Mouse (Mus musculus) CD4-positive, CD25-positive, alpha-beta regulatory T cell, adult 4 months (primary cell): ENCODE data around the gene Smyd2. TPM values are rescaled to one million over a fixed set of nuclear protein-coding genes. Genes with fewer than 3 reads are reported as not detected.
A peak's percentile ranks its signal among the peaks of the same experiment; 100 is the strongest.

Source experiments
- ATAC-seq: one replicate; pipeline ENCODE4 v1.8.0; 2017
- polyA plus RNA-seq, 2 experiments: library from polyadenylated mRNA; unstranded; fragments of 100-300 nt; shearing (Covaris generic); gene quantifications; one replicate each; pipeline ENCODE4 v1.2.1; 2017

The Smyd2 gene
- polyA plus RNA-seq, 2 experiments from 2014 or later = 6.7 to 8.9 TPM

- ATAC-seq = no peak
These were observed 5.0 kb downstream of the Smyd2 start for GRCm38 (mm10) chr1:189917126-189917500.

GRCm38 (mm10) chr1:189916422-189917125 is 5.6 kb downstream of the Smyd2 start:
- no peak for ATAC-seq

- ATAC-seq = no peak
These were observed 8.9 kb downstream of the Smyd2 start for GRCm38 (mm10) chr1:189913093-189913760.

- ATAC-seq = no peak
These were observed 11.3 kb downstream of the Smyd2 start for GRCm38 (mm10) chr1:189910685-189911345.

GRCm38 (mm10) chr1:189903169-189903568 is 19.0 kb downstream of the Smyd2 start:
- no peak for ATAC-seq

- ATAC-seq = no peak
These were observed 19.8 kb downstream of the Smyd2 start for GRCm38 (mm10) chr1:189902413-189902812.

GRCm38 (mm10) chr1:189899526-189899925 is 22.6 kb downstream of the Smyd2 start:
- no peak for ATAC-seq

GRCm38 (mm10) chr1:189898708-189899107 is 23.5 kb downstream of the Smyd2 start:
- ATAC-seq = no peak

GRCm38 (mm10) chr1:189897861-189898260 is 24.3 kb downstream of the Smyd2 start:
- ATAC-seq = no peak

GRCm38 (mm10) chr1:189894191-189894590 is 28.0 kb downstream of the Smyd2 start:
- ATAC-seq = no peak

- ATAC-seq = no peak
These were observed 33.4 kb downstream of the Smyd2 start for GRCm38 (mm10) chr1:189888749-189889148.

- peak; percentile 79 for ATAC-seq
These were observed 34.6 kb downstream of the Smyd2 start for GRCm38 (mm10) chr1:189887518-189887917.

- ATAC-seq = no peak
These were observed 36.2 kb downstream of the Smyd2 start for GRCm38 (mm10) chr1:189885975-189886374.

GRCm38 (mm10) chr1:189884951-189885350 is 37.2 kb downstream of the Smyd2 start:
- ATAC-seq = no peak

- no peak for ATAC-seq
These were observed 38.5 kb downstream of the Smyd2 start for GRCm38 (mm10) chr1:189883531-189884170.

GRCm38 (mm10) chr1:189882886-189883285 is 39.3 kb downstream of the Smyd2 start:
- ATAC-seq = peak; percentile 56

- ATAC-seq = no peak
These were observed 41.4 kb downstream of the Smyd2 start for GRCm38 (mm10) chr1:189880745-189881144.

GRCm38 (mm10) chr1:189879965-189880364 is 42.2 kb downstream of the Smyd2 start:
- no peak for ATAC-seq

GRCm38 (mm10) chr1:189879212-189879611 is 43.0 kb downstream of the Smyd2 start:
- no peak for ATAC-seq

GRCm38 (mm10) chr1:189876162-189876561 is 46.0 kb downstream of the Smyd2 start:
- ATAC-seq = no peak

- ATAC-seq = no peak
These were observed 46.7 kb downstream of the Smyd2 start for GRCm38 (mm10) chr1:189875439-189875861.

- ATAC-seq = no peak
These were observed 48.6 kb downstream of the Smyd2 start for GRCm38 (mm10) chr1:189873591-189873990.

- no peak for ATAC-seq
These were observed 50.1 kb downstream of the Smyd2 start for GRCm38 (mm10) chr1:189872050-189872449.
